Mouse (Mus musculus) natural killer cell, adult 2 months (primary cell): ENCODE results near the gene Cracr2b.

ENCODE experiments used
- DNase-seq, 2 experiments: peaks; one replicate each; pipeline ENCODE4 v3.0.0; 2022; ENCODE audit warnings: low spot score in 2 of 2

Cracr2b gene

GRCm38 (mm10) chr7:141454967-141455551, 5.8 kb upstream of the Cracr2b start, which contains the start of gene Pnpla2:
Gene Pnpla2, plus strand, starts transcription at chr7:141455198.
- DNase-seq: peak; percentile 90 to 92

GRCm38 (mm10) chr7:141455610-141456314, 5.1 kb upstream of the Cracr2b start:
- peak; percentile 67 to 78 for DNase-seq

- DNase-seq: no peak
These were observed 4.2 kb upstream of the Cracr2b start for GRCm38 (mm10) chr7:141456739-141457138.

- DNase-seq: no peak
These were observed 3.7 kb upstream of the Cracr2b start for GRCm38 (mm10) chr7:141457236-141457635.

- DNase-seq: peak; percentile 48 to 69
These were observed 2.8 kb upstream of the Cracr2b start for GRCm38 (mm10) chr7:141457986-141458660.

GRCm38 (mm10) chr7:141458661-141459060, 2.2 kb upstream of the Cracr2b start:
- no peak for DNase-seq

GRCm38 (mm10) chr7:141459301-141459711, 1.6 kb upstream of the Cracr2b start:
- DNase-seq: no peak

- DNase-seq: no peak
These were observed 898 bp upstream of the Cracr2b start for GRCm38 (mm10) chr7:141460001-141460390.

- no peak for DNase-seq
These were observed 833 bp downstream of the Cracr2b start for GRCm38 (mm10) chr7:141461521-141462332.

- no peak for DNase-seq
These were observed 1.5 kb downstream of the Cracr2b start for GRCm38 (mm10) chr7:141462333-141462821.

- no peak for DNase-seq
These were observed 3.1 kb downstream of the Cracr2b start for GRCm38 (mm10) chr7:141463824-141464602.

- DNase-seq: no peak
These were observed 3.8 kb downstream of the Cracr2b start for GRCm38 (mm10) chr7:141464603-141465201.

- no peak for DNase-seq
These were observed 4.6 kb downstream of the Cracr2b start for GRCm38 (mm10) chr7:141465388-141466044.

- DNase-seq: no peak
These were observed 5.1 kb downstream of the Cracr2b start for GRCm38 (mm10) chr7:141466045-141466394.

- no peak for DNase-seq
These were observed 5.8 kb downstream of the Cracr2b start for GRCm38 (mm10) chr7:141466607-141467148.

GRCm38 (mm10) chr7:141467230-141468030, 6.5 kb downstream of the Cracr2b start, which contains the start of gene Cd151:
Gene Cd151, plus strand, starts transcription at chr7:141467392.
- peak; percentile 74 to 75 for DNase-seq

- no peak for DNase-seq
These were observed 7.2 kb downstream of the Cracr2b start for GRCm38 (mm10) chr7:141468164-141468521.

- DNase-seq: peak; percentile 45 to 59
These were observed 7.8 kb downstream of the Cracr2b start for GRCm38 (mm10) chr7:141468522-141469211.
